Mouse (Mus musculus) limb, embryonic 13.5 days (tissue): ENCODE results near the gene Pik3c2b. TPM values are rescaled to one million over a fixed set of nuclear protein-coding genes. Genes with fewer than 3 reads are reported as not detected.
"Not testable (repeated sequence)": the region's sequence is repeated elsewhere in the genome, so short reads cannot be mapped to it uniquely, and the experiment has no call there.

Source experiments
- ATAC-seq: fragments of 200-750 bp; cut with Nextera tagmentation; 2 replicates; pipeline ENCODE4 v1.8.0; 2017; ENCODE audit warnings: low read depth, moderate number of reproducible peaks, moderate TSS enrichment; ENCODE audit not compliant: low FRiP score
- H3K27ac ChIP-seq: fragments of 300-500 bp; sonication (generic); 2 replicates; pipeline ENCODE4 v1.5.1; 2015; ENCODE audit warnings: inconsistent platforms, mild to moderate bottlenecking, moderate library complexity
- H3K27me3 ChIP-seq: fragments of 300-500 bp; sonication (generic); 2 replicates; pipeline ENCODE4 v1.6.1; 2015; ENCODE audit warnings: mild to moderate bottlenecking, inconsistent platforms
- H3K36me3 ChIP-seq: fragments of 300-500 bp; sonication (generic); 2 replicates; pipeline ENCODE4 v1.6.1; 2015; ENCODE audit warnings: inconsistent platforms, mild to moderate bottlenecking, moderate library complexity
- H3K4me1 ChIP-seq: fragments of 300-500 bp; sonication (generic); 2 replicates; pipeline ENCODE4 v1.6.1; 2015; ENCODE audit warnings: inconsistent platforms
- H3K4me2 ChIP-seq: fragments of 300-500 bp; sonication (generic); replicated peaks from 2 replicates; pipeline ENCODE4 v1.6.1; 2015; ENCODE audit warnings: inconsistent platforms, mild to moderate bottlenecking, moderate library complexity
- H3K4me3 ChIP-seq: fragments of 300-500 bp; sonication (generic); 2 replicates; pipeline ENCODE4 v1.5.1; 2015; ENCODE audit warnings: moderate library complexity, mild to moderate bottlenecking, inconsistent platforms
- H3K9ac ChIP-seq: fragments of 300-500 bp; sonication (generic); 2 replicates; pipeline ENCODE4 v1.6.1; 2015; ENCODE audit warnings: mild to moderate bottlenecking, inconsistent platforms
- H3K9me3 ChIP-seq: fragments of 300-500 bp; sonication (generic); 2 replicates; pipeline ENCODE4 v1.6.1; 2016; ENCODE audit warnings: inconsistent platforms
- WGBS: fragments of 180-500 bp; shearing (Covaris S2); methylation state at CpG from one replicate; pipeline ENCODE4 v1.1.7; 2015; 5-methylcytosine and 5-hydroxymethylcytosine counted together
- polyA plus RNA-seq: library from polyadenylated mRNA; unstranded; fragments of >200 nt; fragmentation: Nextera tagmentation; extraction: Ambion mirVana; gene quantifications from 2 replicates; pipeline ENCODE4 v1.2.1, GENCODE M21; 2015

The Pik3c2b gene
- polyA plus RNA-seq, 1 experiment from 2014 or later, result 7.1 TPM

- 72% methylated on average over 7 of the region's 7 CpGs for WGBS
- H3K9ac ChIP-seq, ATAC-seq, H3K4me1 ChIP-seq, H3K27ac ChIP-seq, H3K4me3 ChIP-seq, H3K27me3 ChIP-seq, H3K9me3 ChIP-seq, H3K36me3 ChIP-seq, H3K4me2 ChIP-seq: not testable (repeated sequence)
These were observed 10.8 kb upstream of the Pik3c2b start for GRCm38 (mm10) chr1:133034682-133035081.

- WGBS, result 13% methylated on average over 4 of the region's 4 CpGs
- Histone ChIP-seq H3K9ac (no peak overlapping the region), H3K4me1 (no peaks in the 10 kb centered on the region), H3K9me3 (no peaks in the 10 kb centered on the region), H3K27me3 (peaks cover 5% of the 10 kb centered on the region; the same call in 1 of the 2 replicates), H3K27ac (no peak overlapping the region), H3K4me3 (no peak overlapping the region), H3K36me3 (no peaks in the 10 kb centered on the region), H3K4me2 (no peak overlapping the region)
- peak; percentile 69; the same call in 1 of the 2 replicates for ATAC-seq
These were observed 5.9 kb upstream of the Pik3c2b start for GRCm38 (mm10) chr1:133039505-133039949.

- Histone ChIP-seq H3K27ac (peak overlapping the region; percentile 85), H3K9ac (peak overlapping the region; percentile 95), H3K4me1 (peaks cover 39% of the 10 kb centered on the region), H3K36me3 (no peaks in the 10 kb centered on the region), H3K9me3 (no peaks in the 10 kb centered on the region), H3K4me3 (peak overlapping the region; percentile 85), H3K27me3 (peaks cover 8% of the 10 kb centered on the region; the same call in 1 of the 2 replicates), H3K4me2 (peak overlapping the region; percentile 84)
- under 1% methylated on average over 63 of the region's 71 CpGs for WGBS
- peak; percentile 87 for ATAC-seq
These were observed 484 bp downstream of the Pik3c2b start for GRCm38 (mm10) chr1:133045861-133046440.

- peak overlapping the region; percentile 85 for H3K4me3 ChIP-seq
- H3K27me3 ChIP-seq, result peaks cover 8% of the 10 kb centered on the region; the same call in 1 of the 2 replicates
- no peaks in the 10 kb centered on the region for H3K9me3 ChIP-seq
- H3K4me1 ChIP-seq, result peaks cover 39% of the 10 kb centered on the region
- peak; percentile 49; the same call in 1 of the 2 replicates for ATAC-seq
- under 1% methylated on average over 39 of the region's 40 CpGs for WGBS
- H3K9ac ChIP-seq, result peak overlapping the region; percentile 95
- H3K27ac ChIP-seq, result peak overlapping the region; percentile 85
- peak overlapping the region; percentile 84 for H3K4me2 ChIP-seq
- no peaks in the 10 kb centered on the region for H3K36me3 ChIP-seq
These were observed 1.0 kb downstream of the Pik3c2b start for GRCm38 (mm10) chr1:133046441-133046931.

GRCm38 (mm10) chr1:133047575-133047974, 2.1 kb downstream of the Pik3c2b start:
- H3K4me2 ChIP-seq, result peak overlapping the region; percentile 84
- ATAC-seq, result no peak
- no peaks in the 10 kb centered on the region for H3K36me3 ChIP-seq
- peak overlapping the region; percentile 85 for H3K4me3 ChIP-seq
- H3K27ac ChIP-seq, result peak overlapping the region; percentile 76
- peaks cover 8% of the 10 kb centered on the region; the same call in 1 of the 2 replicates for H3K27me3 ChIP-seq
- H3K4me1 ChIP-seq, result peaks cover 45% of the 10 kb centered on the region
- WGBS, result 21% methylated on average over 8 of the region's 8 CpGs
- peak overlapping the region; percentile 43; the same call in 1 of the 2 replicates for H3K9ac ChIP-seq
- no peaks in the 10 kb centered on the region for H3K9me3 ChIP-seq

GRCm38 (mm10) chr1:133048690-133049089, 3.2 kb downstream of the Pik3c2b start:
- H3K9ac ChIP-seq, result no peak overlapping the region
- H3K4me3 ChIP-seq, result no peak overlapping the region
- H3K9me3 ChIP-seq, result no peaks in the 10 kb centered on the region
- no peak for ATAC-seq
- H3K27me3 ChIP-seq, result peaks cover 8% of the 10 kb centered on the region; the same call in 1 of the 2 replicates
- no peaks in the 10 kb centered on the region for H3K36me3 ChIP-seq
- H3K4me2 ChIP-seq, result no peak overlapping the region
- 47% methylated on average over 2 of the region's 2 CpGs for WGBS
- no peak overlapping the region for H3K27ac ChIP-seq
- H3K4me1 ChIP-seq, result peaks cover 52% of the 10 kb centered on the region

GRCm38 (mm10) chr1:133050001-133050431, 4.5 kb downstream of the Pik3c2b start:
- Histone ChIP-seq H3K27me3 (no peaks in the 10 kb centered on the region), H3K36me3 (no peaks in the 10 kb centered on the region), H3K4me2 (no peak overlapping the region), H3K4me1 (peaks cover 48% of the 10 kb centered on the region), H3K4me3 (no peak overlapping the region), H3K9me3 (no peaks in the 10 kb centered on the region), H3K9ac (no peak overlapping the region), H3K27ac (no peak overlapping the region)
- 23% methylated on average over 11 of the region's 11 CpGs for WGBS
- ATAC-seq, result no peak

GRCm38 (mm10) chr1:133051829-133052228, 6.4 kb downstream of the Pik3c2b start:
- no peak for ATAC-seq
- Histone ChIP-seq H3K4me1 (peaks cover 41% of the 10 kb centered on the region), H3K36me3 (no peaks in the 10 kb centered on the region), H3K27ac (no peak overlapping the region), H3K4me3 (no peak overlapping the region), H3K27me3 (no peaks in the 10 kb centered on the region), H3K9ac (no peak overlapping the region), H3K4me2 (no peak overlapping the region), H3K9me3 (no peaks in the 10 kb centered on the region)
- 87% methylated on average over 2 of the region's 2 CpGs for WGBS

GRCm38 (mm10) chr1:133053034-133053433, 7.6 kb downstream of the Pik3c2b start:
- Histone ChIP-seq H3K27me3 (no peaks in the 10 kb centered on the region), H3K4me1 (peaks cover 41% of the 10 kb centered on the region), H3K36me3 (no peaks in the 10 kb centered on the region), H3K9me3 (no peaks in the 10 kb centered on the region), H3K4me2 (no peak overlapping the region), H3K9ac (no peak overlapping the region), H3K4me3 (no peak overlapping the region), H3K27ac (no peak overlapping the region)
- 21% methylated on average over 5 of the region's 5 CpGs for WGBS
- no peak for ATAC-seq

GRCm38 (mm10) chr1:133054326-133054725, 8.9 kb downstream of the Pik3c2b start:
- no peaks in the 10 kb centered on the region for H3K36me3 ChIP-seq
- H3K4me2 ChIP-seq, result no peak overlapping the region
- H3K9me3 ChIP-seq, result no peaks in the 10 kb centered on the region
- H3K27me3 ChIP-seq, result no peaks in the 10 kb centered on the region
- no peak overlapping the region for H3K9ac ChIP-seq
- H3K4me1 ChIP-seq, result peaks cover 37% of the 10 kb centered on the region
- H3K4me3 ChIP-seq, result no peak overlapping the region
- 68% methylated on average over 8 of the region's 8 CpGs for WGBS
- no peak for ATAC-seq
- H3K27ac ChIP-seq, result no peak overlapping the region

GRCm38 (mm10) chr1:133057345-133058034, 12.0 kb downstream of the Pik3c2b start:
- 27% methylated on average over 7 of the region's 7 CpGs for WGBS
- Histone ChIP-seq H3K9me3 (no peaks in the 10 kb centered on the region), H3K27ac (peak overlapping the region; percentile 55; the same call in 1 of the 2 replicates), H3K9ac (no peak overlapping the region), H3K4me1 (peaks cover 37% of the 10 kb centered on the region), H3K4me3 (no peak overlapping the region), H3K4me2 (peak overlapping the region; percentile 14), H3K27me3 (no peaks in the 10 kb centered on the region), H3K36me3 (no peaks in the 10 kb centered on the region)
- ATAC-seq, result no peak

GRCm38 (mm10) chr1:133059592-133059991, 14.1 kb downstream of the Pik3c2b start:
- no peak for ATAC-seq
- H3K4me1 ChIP-seq, result peaks cover 29% of the 10 kb centered on the region
- H3K4me3 ChIP-seq, result no peak overlapping the region
- 27% methylated on average over 2 of the region's 2 CpGs for WGBS
- H3K4me2 ChIP-seq, result no peak overlapping the region
- H3K27ac ChIP-seq, result no peak overlapping the region
- no peaks in the 10 kb centered on the region for H3K27me3 ChIP-seq
- peaks cover 5% of the 10 kb centered on the region; the same call in 1 of the 2 replicates for H3K36me3 ChIP-seq
- no peak overlapping the region for H3K9ac ChIP-seq
- no peaks in the 10 kb centered on the region for H3K9me3 ChIP-seq
